Mouse (Mus musculus) liver, adult (tissue): Measurements from ENCODE around the gene Krt9.

Experiments used
- GATA4 ChIP-seq: IDR thresholded peaks from 2 replicates; pipeline ENCODE4 v1.6.1; 2014; ENCODE audit warnings: mild to moderate bottlenecking, low read length; ENCODE audit not compliant: insufficient replicate concordance

Krt9 gene

DNA sequence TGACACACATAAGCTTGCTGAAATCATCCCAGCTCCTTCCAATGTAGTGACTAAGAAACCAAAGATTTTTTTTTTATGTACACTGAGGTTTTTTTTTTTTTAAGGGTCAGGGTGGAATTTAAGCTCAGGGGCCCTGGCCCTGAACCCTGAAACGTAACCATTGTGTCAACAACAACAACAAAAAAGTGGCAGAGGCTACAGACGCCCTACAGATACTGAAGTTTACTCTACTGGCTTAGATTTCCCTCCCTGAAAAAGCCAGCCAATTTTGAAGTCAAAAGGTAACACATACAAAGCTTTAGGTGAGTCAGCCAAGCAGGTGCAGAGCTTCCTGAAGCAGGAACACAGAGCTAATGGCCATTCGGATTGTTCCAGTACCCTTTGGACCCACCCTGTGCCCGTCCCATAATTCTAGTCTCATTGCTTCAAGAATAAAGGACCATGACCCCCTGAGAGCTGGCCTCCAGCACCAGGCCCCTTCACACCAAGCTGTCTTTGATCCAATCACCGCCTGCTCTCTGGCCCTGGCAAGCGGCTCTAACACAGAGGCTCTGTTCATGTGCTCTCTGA is 35.1 kb downstream of the Krt9 start:
- no peak for TF ChIP-seq GATA4

DNA sequence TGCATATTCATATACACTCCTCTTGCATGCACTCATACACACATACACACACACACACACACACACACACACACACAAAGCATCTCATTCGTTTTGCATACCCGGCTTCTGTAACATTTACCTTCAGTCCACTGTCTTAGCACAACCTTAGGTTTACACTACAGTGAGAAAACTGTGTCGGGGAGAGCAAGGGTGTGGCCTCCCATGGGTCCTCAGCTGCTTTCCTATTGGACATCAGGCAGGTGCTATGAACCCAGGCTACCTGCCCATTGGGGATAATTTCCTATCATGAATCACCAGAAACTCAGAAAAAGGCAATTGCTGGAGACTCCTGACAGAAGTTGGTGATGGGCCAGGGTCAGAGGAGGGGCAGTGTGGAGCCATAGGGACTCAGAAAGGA is 35.7 kb downstream of the Krt9 start:
- no peak for TF ChIP-seq GATA4

DNA sequence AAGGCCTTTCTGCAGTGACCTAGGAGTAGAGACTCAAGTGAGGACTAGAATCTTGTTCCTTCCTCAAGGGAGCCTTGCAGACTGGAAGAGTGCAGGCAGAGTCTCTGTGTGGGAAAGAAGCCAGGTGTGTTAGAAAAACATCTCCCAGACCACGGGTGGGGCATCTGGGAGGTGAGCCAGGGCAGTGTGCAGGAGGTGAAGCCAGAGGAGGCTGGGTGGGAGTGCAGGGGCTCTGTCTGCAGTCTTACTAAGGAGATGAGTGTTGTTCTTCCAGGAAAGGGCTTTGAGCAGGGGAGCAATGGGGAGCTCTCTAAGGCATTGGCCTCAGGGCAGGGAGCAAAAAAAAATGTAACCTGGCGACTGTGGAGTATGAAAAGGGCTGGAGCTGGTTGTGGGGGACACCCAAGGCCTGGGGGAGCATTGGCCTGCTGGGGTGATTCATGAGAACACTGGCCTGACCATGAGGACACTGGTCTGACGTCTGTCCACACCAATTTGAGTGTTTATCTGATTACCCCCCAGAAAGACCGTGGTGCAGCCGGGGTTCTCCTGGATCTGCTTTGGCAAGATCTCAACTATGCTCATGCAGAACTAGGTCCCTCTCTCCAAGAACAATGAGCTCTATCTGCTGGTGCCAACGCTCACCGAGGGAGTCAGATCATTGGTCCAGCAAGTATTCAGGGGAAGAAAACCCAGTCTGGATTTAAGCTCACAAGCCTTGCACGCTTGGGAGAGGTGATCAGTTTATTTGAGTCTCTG is 37.4 kb downstream of the Krt9 start:
- no peak for TF ChIP-seq GATA4

DNA sequence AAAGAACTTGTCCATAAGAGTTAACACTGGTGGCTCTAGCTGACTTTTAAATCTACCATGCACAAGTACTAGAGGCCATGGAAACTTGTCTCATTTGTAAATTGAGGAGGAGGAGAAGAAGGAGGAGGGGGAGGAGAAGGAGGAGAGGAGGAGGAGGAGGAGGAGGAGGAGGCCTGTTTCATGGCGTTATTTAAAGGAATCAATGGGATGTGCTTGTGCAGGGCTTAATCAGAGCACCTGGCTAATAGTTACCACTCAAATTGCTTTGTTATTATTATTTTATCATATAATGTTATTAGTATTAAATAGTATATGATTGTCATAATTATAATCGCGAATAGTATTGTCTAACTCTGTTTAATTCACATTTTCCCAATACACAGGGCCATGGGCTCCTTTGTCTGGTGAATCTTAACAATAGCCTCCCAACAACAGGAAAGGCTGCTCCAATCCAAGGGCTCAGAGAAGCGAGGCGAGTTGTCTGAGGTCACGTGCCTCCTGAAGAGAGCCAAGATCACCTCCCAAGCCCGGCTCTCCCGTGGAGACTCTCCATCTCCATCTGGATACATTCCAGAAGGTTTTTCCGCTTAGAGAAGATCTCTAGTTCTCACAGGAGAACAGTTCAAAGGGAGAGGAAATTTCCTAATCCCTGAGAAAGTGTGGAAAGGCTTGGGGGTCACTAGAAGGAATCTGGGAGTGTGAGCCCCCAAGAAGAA is 44.3 kb downstream of the Krt9 start, which contains the start of gene Krt19:
Gene Krt19, minus strand, starts transcription at position 51 of the 716 bp plus-strand sequence.
- TF ChIP-seq GATA4 = no peak

DNA sequence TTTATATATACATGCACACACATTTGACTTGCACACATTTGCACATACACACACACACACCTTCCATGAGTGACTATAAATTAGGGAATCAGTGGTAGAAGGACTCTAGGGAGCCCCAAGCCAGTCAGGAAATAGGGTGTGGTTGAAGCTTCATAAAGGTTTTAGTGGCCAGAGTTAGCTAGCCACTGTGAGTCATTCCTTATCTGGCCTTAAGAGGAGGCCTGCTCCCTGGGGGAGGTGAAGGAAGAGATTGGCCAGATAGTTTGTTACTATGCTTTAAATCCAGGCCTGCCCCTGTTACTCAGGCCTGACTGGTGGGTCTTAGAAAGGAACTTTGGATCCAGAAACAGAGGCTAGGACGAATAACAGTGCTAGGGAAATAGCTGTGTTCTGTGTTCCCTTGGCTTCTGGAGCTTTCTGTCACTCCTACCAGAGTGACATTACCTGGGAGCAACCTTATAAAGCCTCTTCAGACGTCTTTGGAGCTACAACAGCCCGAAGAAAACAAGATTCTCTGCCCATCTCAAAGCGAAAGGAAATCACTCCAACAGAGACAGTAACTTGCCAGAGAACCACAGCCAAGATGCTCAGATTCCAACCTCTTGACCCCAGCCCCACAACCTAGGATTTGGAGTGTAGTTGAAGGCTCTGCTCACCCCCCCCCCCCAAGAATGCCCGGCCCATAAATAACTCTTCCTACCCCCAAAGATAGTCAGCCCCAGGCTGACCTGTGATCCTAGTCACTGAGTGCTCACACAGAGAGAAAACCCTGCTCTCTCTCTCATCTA is 45.3 kb downstream of the Krt9 start:
- no peak for TF ChIP-seq GATA4

DNA sequence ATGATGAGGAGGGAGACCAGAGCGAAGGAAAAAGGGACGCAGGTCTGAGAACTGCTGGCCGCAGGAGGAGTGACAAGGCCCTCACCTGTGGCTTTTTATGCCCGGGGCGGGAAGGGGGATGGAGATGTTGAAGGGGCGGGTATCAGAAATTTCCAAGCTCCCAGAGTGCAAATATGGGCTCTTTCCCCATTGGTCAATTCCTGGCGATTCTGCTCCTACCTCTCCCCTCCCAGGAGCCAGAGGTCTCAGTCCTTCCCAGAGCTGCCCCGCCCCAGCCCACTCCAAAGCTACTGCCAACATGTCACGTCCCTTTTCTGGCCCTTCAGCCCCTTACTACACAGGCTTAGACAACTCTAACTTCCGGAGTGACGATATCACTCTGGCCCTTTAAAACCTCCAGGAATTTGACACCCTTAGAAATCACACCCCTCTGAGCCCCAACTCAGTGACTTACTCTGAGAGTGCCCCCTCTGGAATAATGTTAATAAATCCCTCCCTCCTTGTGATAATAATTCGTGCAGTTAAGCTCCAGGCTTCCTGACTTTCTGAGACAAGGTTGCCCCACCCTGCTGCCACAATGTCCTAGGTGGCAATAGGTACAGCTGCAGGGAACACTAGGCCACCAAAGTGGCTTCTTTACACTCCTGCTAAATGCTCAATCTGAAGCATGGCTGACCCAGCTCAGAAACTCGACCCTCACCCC is 47.0 kb downstream of the Krt9 start:
- TF ChIP-seq GATA4 = no peak

DNA sequence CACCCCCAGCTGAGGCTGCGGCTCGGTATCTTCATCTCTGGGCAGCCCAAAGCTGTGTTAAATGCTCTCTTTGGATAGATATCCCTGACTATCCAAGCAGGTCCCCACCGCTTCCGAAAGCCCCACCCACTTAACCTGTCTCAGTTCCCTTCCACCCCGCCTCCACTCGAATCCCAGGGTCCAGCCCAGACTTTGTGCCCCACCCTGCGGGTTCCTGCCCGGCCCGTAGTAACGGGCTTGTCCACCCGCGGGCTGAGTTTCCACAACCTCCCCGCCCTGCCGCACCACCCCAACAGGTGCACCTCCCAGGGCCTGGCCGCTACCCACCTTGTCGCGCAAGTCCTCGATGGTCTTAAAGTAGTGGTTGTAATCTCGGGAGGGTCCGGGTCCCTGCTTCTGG is 47.9 kb downstream of the Krt9 start:
- TF ChIP-seq GATA4 = no peak

DNA sequence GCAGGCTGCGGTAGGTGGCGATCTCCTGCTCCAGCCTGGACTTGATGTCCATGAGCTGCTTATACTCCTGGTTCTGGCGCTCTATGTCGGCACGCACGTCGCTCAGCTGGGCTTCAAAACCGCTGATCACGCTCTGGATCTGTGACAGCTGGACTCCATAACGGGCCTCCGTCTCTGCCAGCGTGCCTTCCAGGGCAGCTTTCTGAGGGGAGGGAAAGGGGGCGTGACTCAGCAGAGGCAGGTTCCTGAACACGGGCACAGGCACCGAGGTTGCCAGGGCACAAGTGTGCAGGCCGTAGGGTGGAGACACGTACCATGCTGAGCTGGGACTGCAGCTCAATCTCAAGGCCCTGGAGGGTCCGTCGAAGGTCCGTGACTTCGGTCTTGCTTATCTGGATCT is 52.1 kb downstream of the Krt9 start:
- no peak for TF ChIP-seq GATA4

DNA sequence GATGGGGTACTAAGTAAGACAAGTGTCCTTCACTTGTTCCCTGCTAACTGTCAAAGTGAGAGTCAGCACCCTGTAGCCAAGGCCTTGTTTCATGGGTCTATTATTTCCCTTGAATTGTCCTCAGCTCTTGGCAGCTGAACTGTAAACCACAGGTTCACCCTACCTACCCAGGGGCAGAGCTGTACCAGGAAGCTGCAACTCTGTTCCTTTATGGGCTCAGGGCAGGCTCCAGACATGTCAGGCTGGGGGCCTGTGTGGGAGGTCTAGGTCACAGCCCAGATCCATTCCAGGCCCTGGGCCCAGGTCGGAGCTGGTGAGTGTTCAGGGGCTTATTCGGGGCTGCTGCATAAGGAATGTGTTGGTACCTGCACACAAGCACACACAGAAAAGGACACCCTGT is 53.7 kb downstream of the Krt9 start:
- no peak for TF ChIP-seq GATA4

DNA sequence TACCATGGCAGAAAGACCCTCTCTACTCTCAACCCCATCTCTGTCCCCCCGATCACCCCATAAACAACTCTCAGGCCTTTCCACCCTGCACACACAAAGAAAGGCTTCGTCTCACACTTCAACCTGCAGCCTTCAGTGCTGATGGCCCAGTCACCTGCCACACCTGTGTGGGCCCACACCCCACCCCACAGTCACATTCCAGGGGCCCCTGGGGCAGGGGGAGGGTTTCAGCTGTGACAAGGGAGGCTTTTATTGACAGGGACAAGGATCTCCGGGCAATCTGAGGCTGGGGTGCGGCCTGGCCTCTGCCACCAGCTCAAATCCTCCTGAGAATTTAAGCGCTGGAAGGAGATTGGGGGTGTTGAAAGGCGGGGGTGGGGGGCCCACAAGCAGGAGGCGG is 54.2 kb downstream of the Krt9 start:
- TF ChIP-seq GATA4 = no peak

DNA sequence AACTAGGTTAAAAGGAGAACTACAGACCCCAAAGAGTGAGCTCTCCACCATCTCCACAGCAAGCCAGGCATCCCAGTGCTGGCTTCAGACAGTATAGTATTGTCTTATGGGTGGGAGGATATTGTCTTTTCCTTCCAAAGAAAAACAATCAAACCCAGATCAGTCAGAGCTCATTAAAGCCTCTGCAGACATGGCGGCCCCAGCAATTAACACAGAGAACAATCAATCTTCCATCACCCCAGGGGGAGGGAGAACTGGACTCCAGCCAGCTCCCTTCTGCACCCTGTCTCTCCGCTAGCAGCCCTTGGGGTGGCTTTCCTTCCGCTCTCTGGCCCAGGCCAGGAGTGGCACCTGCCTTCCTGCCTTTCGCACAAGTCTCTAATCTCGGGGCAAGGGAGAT is 55.4 kb downstream of the Krt9 start:
- TF ChIP-seq GATA4 = no peak
